Mouse (Mus musculus) liver, adult 2 months (tissue): Measurements from ENCODE around the gene Sox5.

ENCODE experiments used
- CTCF ChIP-seq: fragments of 200-500 bp; IDR thresholded peaks from 2 replicates; pipeline ENCODE4 v1.5.1; 2011; ENCODE audit warnings: low read depth, low read length, control low read depth
- POLR2A ChIP-seq: fragments of 200-500 bp; IDR thresholded peaks from 2 replicates; pipeline ENCODE4 v1.6.1; 2011; ENCODE audit warnings: low read length, control low read depth; ENCODE audit not compliant: insufficient read depth; ENCODE audit errors: extremely low read depth

DNA sequence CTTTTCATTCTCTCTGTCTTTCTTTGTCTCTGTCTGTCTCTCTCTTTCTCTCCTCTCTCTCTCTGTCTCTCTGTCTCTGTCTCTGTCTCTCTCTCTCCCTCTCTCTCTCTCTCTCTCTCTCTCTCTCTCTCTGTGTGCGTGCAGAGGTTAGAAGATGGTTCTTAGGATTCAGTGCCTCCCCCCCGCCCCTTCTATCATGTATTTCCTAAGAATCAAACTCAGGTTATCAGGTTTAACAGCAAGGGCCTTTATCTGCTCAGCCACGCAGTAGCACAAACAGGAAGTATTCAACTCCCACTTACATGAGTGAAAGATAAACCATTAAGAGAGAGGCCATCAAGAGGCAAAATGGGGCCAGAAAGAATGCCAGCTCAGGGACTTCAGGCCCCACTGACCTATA, 913.0 kb downstream of the Sox5 start:
- TF ChIP-seq CTCF (no peak), POLR2A (no peak)
